Mouse (Mus musculus) cortical plate, adult 2 months (tissue): Measurements from ENCODE around the gene Gm28038.

Experiments
- CTCF ChIP-seq: fragments of 200-500 bp; IDR thresholded peaks from 2 replicates; pipeline ENCODE4 v1.5.1; 2011; ENCODE audit warnings: mild to moderate bottlenecking, control low read depth, low read length; ENCODE audit not compliant: insufficient read depth; ENCODE audit errors: extremely low read depth
- POLR2A ChIP-seq: fragments of 200-500 bp; IDR thresholded peaks from 2 replicates; pipeline ENCODE4 v1.6.1; 2011; ENCODE audit warnings: mild to moderate bottlenecking, low read length, control low read depth; ENCODE audit not compliant: insufficient read depth; ENCODE audit errors: extremely low read depth

DNA sequence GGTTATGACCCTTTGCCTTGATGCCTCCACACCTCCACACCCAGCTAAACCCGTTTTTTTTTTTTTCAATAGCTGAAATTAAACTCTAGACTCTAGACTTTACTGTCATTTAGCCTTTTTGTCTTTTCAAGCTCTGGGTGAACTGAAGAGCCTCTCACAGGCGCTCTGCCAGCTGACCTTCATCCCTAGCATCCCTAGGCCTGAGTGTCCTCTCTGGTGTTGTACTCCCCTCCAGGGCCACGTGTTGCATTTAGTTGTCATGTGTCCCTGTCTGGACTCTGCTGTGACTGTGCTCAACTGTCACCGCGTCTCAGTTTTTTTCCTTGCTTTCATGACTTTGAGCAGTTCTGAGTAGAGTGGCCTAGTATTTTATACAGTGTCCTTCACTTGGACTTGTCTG, 19.1 kb downstream of the Gm28038 start:
- no peak for TF ChIP-seq POLR2A
- TF ChIP-seq CTCF: no peak
